ENCODE assay signal across 8 mouse cellular contexts in genomic region chr3:32708368-32709231, GRCm38 (mm10). TPM values are rescaled to one million over a fixed set of nuclear protein-coding genes. Genes with fewer than 3 reads are reported as not detected.
DNase-seq lines count a peak whose midpoint lies in the region; ATAC-seq lines count a peak whose summit lies in the region.

No protein-coding gene starts in this region.

- under 1% methylated on average over 89 of the region's 90 CpGs for WGBS in heart, embryonic 13.5 days
- WGBS in liver, embryonic 12.5 days (ENCODE audit: insufficient replicate concordance): under 1% methylated on average over 89 of the region's 90 CpGs
- under 1% methylated on average over 89 of the region's 90 CpGs for WGBS in stomach, embryonic 15.5 days

- peak; percentile 100 for DNase-seq in CD4-positive, CD25-positive, alpha-beta regulatory T cell, adult 2 months (ENCODE audit: low read depth, low spot score)
- peak; percentile 94 for DNase-seq in fat pad, adult 2 months (ENCODE audit: extremely low read depth, low read depth, low spot score)
- peak; percentile 100 for DNase-seq in kidney, postnatal 10 days
- peak; percentile 98 to 99 for DNase-seq in natural killer cell, adult 2 months (ENCODE audit: low spot score in 2 of 2)

- ATAC-seq in heart, embryonic 13.5 days (ENCODE audit: extremely low read depth, insufficient number of reproducible peaks, low FRiP score, low TSS enrichment): peak; percentile 99
- peak; percentile 99 for ATAC-seq in liver, embryonic 12.5 days
- ATAC-seq in stomach, embryonic 15.5 days (ENCODE audit: insufficient read depth, low FRiP score, low read depth): peak; percentile 100

- H3K9ac ChIP-seq in heart, embryonic 13.5 days: peak overlapping the region; percentile 96
- peak overlapping the region; percentile 97 for H3K9ac ChIP-seq in liver, embryonic 12.5 days
- H3K9ac ChIP-seq in stomach, embryonic 15.5 days: peak overlapping the region; percentile 97

- no peaks in the 10 kb centered on the region for H3K27me3 ChIP-seq in heart, embryonic 13.5 days (replicated peaks)
- H3K27me3 ChIP-seq in liver, embryonic 12.5 days (replicated peaks): no peaks in the 10 kb centered on the region
- no peaks in the 10 kb centered on the region for H3K27me3 ChIP-seq in stomach, embryonic 15.5 days (replicated peaks)

- peak overlapping the region; percentile 83 for H3K4me2 ChIP-seq in heart, embryonic 13.5 days
- H3K4me2 ChIP-seq in liver, embryonic 12.5 days: peak overlapping the region; percentile 82
- peak overlapping the region; percentile 66 for H3K4me2 ChIP-seq in stomach, embryonic 15.5 days

- peak overlapping the region; percentile 72 for H3K27ac ChIP-seq in brown adipose tissue, adult 24 weeks (replicated peaks; ENCODE audit: low read depth, low read length)
- peak overlapping the region; percentile 90 for H3K27ac ChIP-seq in heart, embryonic 13.5 days (replicated peaks)
- H3K27ac ChIP-seq in liver, embryonic 12.5 days: peak overlapping the region; percentile 89
- peak overlapping the region; percentile 92 for H3K27ac ChIP-seq in stomach, embryonic 15.5 days

- no peaks in the 10 kb centered on the region for H3K9me3 ChIP-seq in heart, embryonic 13.5 days
- H3K9me3 ChIP-seq in liver, embryonic 12.5 days (replicated peaks): no peaks in the 10 kb centered on the region
- H3K9me3 ChIP-seq in stomach, embryonic 15.5 days: no peaks in the 10 kb centered on the region

- H3K4me3 ChIP-seq in brown adipose tissue, adult 24 weeks (ENCODE audit: insufficient read depth, low read depth, low read length): peak overlapping the region; percentile 89
- H3K4me3 ChIP-seq in heart, embryonic 13.5 days: peak overlapping the region; percentile 98
- H3K4me3 ChIP-seq in liver, embryonic 12.5 days: peak overlapping the region; percentile 99
- H3K4me3 ChIP-seq in stomach, embryonic 15.5 days (replicated peaks): peak overlapping the region; percentile 98

- H3K4me1 ChIP-seq in brown adipose tissue, adult 24 weeks (ENCODE audit: control insufficient read depth, insufficient read depth, insufficient read length, low read length): no peaks in the 10 kb centered on the region
- peaks cover 14% of the 10 kb centered on the region for H3K4me1 ChIP-seq in heart, embryonic 13.5 days
- peaks cover 28% of the 10 kb centered on the region for H3K4me1 ChIP-seq in liver, embryonic 12.5 days
- peaks cover 4% of the 10 kb centered on the region; the same call in 1 of the 2 replicates for H3K4me1 ChIP-seq in stomach, embryonic 15.5 days

- peaks cover 21% of the 10 kb centered on the region for H3K36me3 ChIP-seq in heart, embryonic 13.5 days
- peaks cover 27% of the 10 kb centered on the region for H3K36me3 ChIP-seq in liver, embryonic 12.5 days
- H3K36me3 ChIP-seq in stomach, embryonic 15.5 days: peaks cover 9% of the 10 kb centered on the region

RNA-seq across cellular contexts. Expression of gene Actl6a, which starts 2.5 kb away (rescaled TPM):
- 23.6 and 35.8 TPM in 2 replicates for polyA plus RNA-seq in brown adipose tissue, adult 24 weeks (2012; ENCODE audit: insufficient read depth, insufficient read length, missing spikeins)
- polyA plus RNA-seq in heart, embryonic 13.5 days (2015; fragmentation: Nextera tagmentation; extraction: Ambion mirVana): 102 TPM in 2 replicates
- 127 and 132 TPM in 2 replicates for polyA plus RNA-seq in liver, embryonic 12.5 days (2016; fragmentation: Nextera tagmentation; extraction: Ambion mirVana)
- 126 and 134 TPM in 2 replicates for polyA plus RNA-seq in stomach, embryonic 15.5 days (2015; fragmentation: Nextera tagmentation; extraction: Ambion mirVana)

RNA-seq across cellular contexts. Expression of gene Ndufb5, which starts 28.2 kb away (rescaled TPM):
- polyA plus RNA-seq in brown adipose tissue, adult 24 weeks (2012; ENCODE audit: insufficient read depth, insufficient read length, missing spikeins): 1,549 and 1,905 TPM in 2 replicates
- polyA plus RNA-seq in heart, embryonic 13.5 days (2015; fragmentation: Nextera tagmentation; extraction: Ambion mirVana): 490 and 549 TPM in 2 replicates
- polyA plus RNA-seq in liver, embryonic 12.5 days (2016; fragmentation: Nextera tagmentation; extraction: Ambion mirVana): 176 and 178 TPM in 2 replicates
- polyA plus RNA-seq in stomach, embryonic 15.5 days (2015; fragmentation: Nextera tagmentation; extraction: Ambion mirVana): 288 and 303 TPM in 2 replicates

RNA-seq across cellular contexts. Expression of gene Mrpl47, which starts 28.8 kb away (rescaled TPM):
- polyA plus RNA-seq in brown adipose tissue, adult 24 weeks (2012; ENCODE audit: insufficient read depth, insufficient read length, missing spikeins): 87.9 and 116 TPM in 2 replicates
- polyA plus RNA-seq in heart, embryonic 13.5 days (2015; fragmentation: Nextera tagmentation; extraction: Ambion mirVana): 27.6 and 37.8 TPM in 2 replicates
- polyA plus RNA-seq in liver, embryonic 12.5 days (2016; fragmentation: Nextera tagmentation; extraction: Ambion mirVana): 29.6 and 30.1 TPM in 2 replicates
- polyA plus RNA-seq in stomach, embryonic 15.5 days (2015; fragmentation: Nextera tagmentation; extraction: Ambion mirVana): 30.0 and 38.0 TPM in 2 replicates

Comparison
In these comparisons a context has a peak if more than half of its experiments do, and no peak if none do; other contexts are left out.
1. Peak in every context shown above with its lines: DNase-seq, ATAC-seq, H3K4me3 ChIP-seq and H3K27ac ChIP-seq.